Mouse (Mus musculus) heart, adult 2 months (tissue): Measurements from ENCODE around the gene Gm26741.

Source experiments
- CTCF ChIP-seq: fragments of 200-600 bp; IDR thresholded peaks from 2 replicates; pipeline ENCODE4 v1.8.1; 2022; ENCODE audit warnings: antibody characterized with exemption, mild to moderate bottlenecking, moderate library complexity
- POLR2A ChIP-seq: fragments of 200-500 bp; IDR thresholded peaks from 2 replicates; pipeline ENCODE4 v1.6.1; 2011; ENCODE audit warnings: mild to moderate bottlenecking, low read depth, low read length, control low read depth; ENCODE audit not compliant: insufficient read depth

GRCm38 (mm10) chr10:52384823-52385610 lies 26.4 kb downstream of the Gm26741 start:
- peak; percentile 96 for TF ChIP-seq CTCF
- TF ChIP-seq POLR2A, result 0 out of 2 replicates have a peak, but pooled peaks have one; percentile 19
